Mouse (Mus musculus) layer of hippocampus, postnatal 25 days (tissue): Measurements from ENCODE around the gene Nap1l4. TPM values are rescaled to one million over a fixed set of nuclear protein-coding genes. Genes with fewer than 3 reads are reported as not detected.

Experiments used
- DNase-seq, 2 experiments: peaks; one replicate each; pipeline ENCODE4 v3.0.0; 2022; ENCODE audit warnings: mixed read lengths in 2 of 2, low spot score in 1 of 2; ENCODE audit errors: extremely low spot score in 1 of 2
- total RNA-seq, 2 experiments: library from RNA; stranded (reverse); gene quantifications; 2 replicates each; pipeline ENCODE4 v1.2.3; 2021

Nap1l4 gene
- total RNA-seq, 2 experiments from 2014 or later: 114 to 125 TPM

- DNase-seq: no peak
These were observed 16.5 kb downstream of the Nap1l4 start for GRCm38 (mm10) chr7:143532410-143532809.

GRCm38 (mm10) chr7:143519333-143519732, 29.6 kb downstream of the Nap1l4 start:
- DNase-seq: no peak

- no peak for DNase-seq
These were observed 34.5 kb downstream of the Nap1l4 start for GRCm38 (mm10) chr7:143514416-143514768.

- no peak for DNase-seq
These were observed 35.0 kb downstream of the Nap1l4 start for GRCm38 (mm10) chr7:143513763-143514415.

GRCm38 (mm10) chr7:143511335-143511712, 37.6 kb downstream of the Nap1l4 start:
- DNase-seq: no peak

GRCm38 (mm10) chr7:143510593-143511334, 38.1 kb downstream of the Nap1l4 start:
- no peak for DNase-seq

- no peak for DNase-seq
These were observed 39.3 kb downstream of the Nap1l4 start for GRCm38 (mm10) chr7:143509566-143509965.

- peak in 1 of 2 experiments; percentile 59 for DNase-seq
These were observed 42.2 kb downstream of the Nap1l4 start for GRCm38 (mm10) chr7:143506675-143507074.

GRCm38 (mm10) chr7:143506271-143506670, 42.6 kb downstream of the Nap1l4 start:
- DNase-seq: no peak

- DNase-seq: peak; percentile 59 to 81
These were observed 43.1 kb downstream of the Nap1l4 start for GRCm38 (mm10) chr7:143505823-143506222.

- no peak for DNase-seq
These were observed 43.5 kb downstream of the Nap1l4 start for GRCm38 (mm10) chr7:143505411-143505810.

- DNase-seq: no peak
These were observed 45.0 kb downstream of the Nap1l4 start for GRCm38 (mm10) chr7:143503926-143504325.

- DNase-seq: no peak
These were observed 46.3 kb downstream of the Nap1l4 start, which contains the start of gene Phlda2 for GRCm38 (mm10) chr7:143502418-143503200. Gene Phlda2 (minus strand): TSS chr7:143503150.

- DNase-seq: peak; percentile 19 to 33
These were observed 47.1 kb downstream of the Nap1l4 start for GRCm38 (mm10) chr7:143501643-143502417.

GRCm38 (mm10) chr7:143500912-143501311, 48.0 kb downstream of the Nap1l4 start:
- no peak for DNase-seq

GRCm38 (mm10) chr7:143498584-143498983, 50.3 kb downstream of the Nap1l4 start:
- DNase-seq: no peak

GRCm38 (mm10) chr7:143495104-143495961, 53.6 kb downstream of the Nap1l4 start:
- no peak for DNase-seq

- no peak for DNase-seq
These were observed 55.2 kb downstream of the Nap1l4 start for GRCm38 (mm10) chr7:143493616-143494126.

- DNase-seq: no peak
These were observed 59.2 kb downstream of the Nap1l4 start for GRCm38 (mm10) chr7:143489735-143490134.
